Mouse (Mus musculus) heart, postnatal 10 days (tissue): Measurements from ENCODE around the gene H2al1f. TPM values are rescaled to one million over a fixed set of nuclear protein-coding genes. Genes with fewer than 3 reads are reported as not detected.
"Not testable (repeated sequence)": the region's sequence is repeated elsewhere in the genome, so short reads cannot be mapped to it uniquely, and the experiment has no call there.

Experiments
- DNase-seq, 2 experiments: peaks; one replicate each; pipeline ENCODE4 v3.0.0; 2021
- intact Hi-C: fragments of 180-260 bp; cut with DNase I; formaldehyde crosslinking; loops from one replicate; pipeline ENCODE4 v1.15.1; 2025
- total RNA-seq, 2 experiments: library from RNA; stranded (reverse); gene quantifications; 2 replicates each; pipeline ENCODE4 v1.2.3; 2021

The H2al1f gene
- not detected for total RNA-seq

GRCm38 (mm10) chrX:11314858-11315257 lies at the start of gene H2al1f:
Gene H2al1f, plus strand, starts transcription at chrX:11315158.
- DNase-seq = not testable (repeated sequence)

GRCm38 (mm10) chrX:11267791-11268190 lies 47.2 kb upstream of the H2al1f start:
- peak; percentile 30 to 52 for DNase-seq
- intact Hi-C loops = no loop called here

More at GRCm38 (mm10) chrX:11314858-11315257, at the start of gene H2al1f:
- intact Hi-C loops = not testable (repeated sequence)

- DNase-seq = peak; percentile 53 to 54
Observed at GRCm38 (mm10) chrX:11269074-11269473, 45.9 kb upstream of the H2al1f start.

GRCm38 (mm10) chrX:11273190-11273589 lies 41.8 kb upstream of the H2al1f start:
- DNase-seq = no peak
- intact Hi-C loops = no loop called here

More at GRCm38 (mm10) chrX:11269074-11269473, 45.9 kb upstream of the H2al1f start:
- intact Hi-C loops = no loop called here

- no peak for DNase-seq
- intact Hi-C loops = no loop called here
Observed at GRCm38 (mm10) chrX:11277083-11277482, 37.9 kb upstream of the H2al1f start.

GRCm38 (mm10) chrX:11280741-11281140 lies 34.2 kb upstream of the H2al1f start:
- intact Hi-C loops = no loop called here
- no peak for DNase-seq

- DNase-seq = peak; percentile 50 to 55
- intact Hi-C loops = loop anchor here (5.0 kb wide), 1 partner anchor 54 kb away; no protein-coding TSS in a partner anchor
Observed at GRCm38 (mm10) chrX:11288306-11288882, 26.6 kb upstream of the H2al1f start.

- intact Hi-C loops = loop anchor here (5.0 kb wide), 1 partner anchor 53 kb away; no protein-coding TSS in a partner anchor
- no peak for DNase-seq
Observed at GRCm38 (mm10) chrX:11289244-11289643, 25.7 kb upstream of the H2al1f start.

GRCm38 (mm10) chrX:11298957-11299356 lies 16.0 kb upstream of the H2al1f start, which contains the start of gene H2al1a:
Gene H2al1a, plus strand, starts transcription at chrX:11299257.
- not testable (repeated sequence) for DNase-seq

GRCm38 (mm10) chrX:11302132-11302531 lies 12.8 kb upstream of the H2al1f start, which contains the start of gene H2al1b:
Gene H2al1b, plus strand, starts transcription at chrX:11302432.
- intact Hi-C loops, DNase-seq: not testable (repeated sequence)

More at GRCm38 (mm10) chrX:11298957-11299356, 16.0 kb upstream of the H2al1f start, which contains the start of gene H2al1a:
- intact Hi-C loops = not testable (repeated sequence)

- intact Hi-C loops = not testable (repeated sequence)
Observed at GRCm38 (mm10) chrX:11305355-11305754, 9.6 kb upstream of the H2al1f start, which contains the start of gene H2al1c. Gene H2al1c, plus strand, starts transcription at chrX:11305655.

GRCm38 (mm10) chrX:11308524-11308923 lies 6.4 kb upstream of the H2al1f start, which contains the start of gene H2al1d:
Gene H2al1d, plus strand, starts transcription at chrX:11308824.
- DNase-seq, intact Hi-C loops: not testable (repeated sequence)

More at GRCm38 (mm10) chrX:11305355-11305754, 9.6 kb upstream of the H2al1f start, which contains the start of gene H2al1c:
- not testable (repeated sequence) for DNase-seq

- DNase-seq, intact Hi-C loops: not testable (repeated sequence)
Observed at GRCm38 (mm10) chrX:11311634-11312033, 3.3 kb upstream of the H2al1f start, which contains the start of gene H2al1e. Gene H2al1e, plus strand, starts transcription at chrX:11311934.

- DNase-seq, intact Hi-C loops: not testable (repeated sequence)
Observed at GRCm38 (mm10) chrX:11317956-11318355, 3.0 kb downstream of the H2al1f start, which contains the start of gene H2al1g. Gene H2al1g, plus strand, starts transcription at chrX:11318256.

- DNase-seq, intact Hi-C loops: not testable (repeated sequence)
Observed at GRCm38 (mm10) chrX:11321192-11321591, 6.2 kb downstream of the H2al1f start, which contains the start of gene H2al1h. Gene H2al1h, plus strand, starts transcription at chrX:11321492.

GRCm38 (mm10) chrX:11324359-11324758 lies 9.4 kb downstream of the H2al1f start, which contains the start of gene H2al1i:
Gene H2al1i, plus strand, starts transcription at chrX:11324659.
- DNase-seq, intact Hi-C loops: not testable (repeated sequence)

GRCm38 (mm10) chrX:11327522-11327921 lies 12.6 kb downstream of the H2al1f start, which contains the start of gene H2al1j:
Gene H2al1j, plus strand, starts transcription at chrX:11327822.
- DNase-seq, intact Hi-C loops: not testable (repeated sequence)

- intact Hi-C loops = no loop called here
Observed at GRCm38 (mm10) chrX:11345762-11346161, 30.8 kb downstream of the H2al1f start.

GRCm38 (mm10) chrX:11346756-11347155 lies 31.8 kb downstream of the H2al1f start:
- intact Hi-C loops = no loop called here
- no peak for DNase-seq

More at GRCm38 (mm10) chrX:11345762-11346161, 30.8 kb downstream of the H2al1f start:
- peak; percentile 4 to 10 for DNase-seq

GRCm38 (mm10) chrX:11360823-11361222 lies 45.9 kb downstream of the H2al1f start:
- intact Hi-C loops = no loop called here
- no peak for DNase-seq

- no peak for DNase-seq
- intact Hi-C loops = no loop called here
Observed at GRCm38 (mm10) chrX:11361261-11361660, 46.3 kb downstream of the H2al1f start.
